Mouse (Mus musculus) heart, embryonic 16.5 days (tissue): ENCODE measurements around the gene Oxct2a. TPM values are rescaled to one million over a fixed set of nuclear protein-coding genes. Genes with fewer than 3 reads are reported as not detected.

Source experiments
- ATAC-seq: fragments of 200-750 bp; cut with Nextera tagmentation; replicated peaks from 2 replicates; pipeline ENCODE4 v1.8.0; 2017; ENCODE audit warnings: moderate number of reproducible peaks; ENCODE audit not compliant: insufficient read depth, low FRiP score; ENCODE audit errors: extremely low read depth
- H3K27ac ChIP-seq: fragments of 300-500 bp; sonication (generic); 2 replicates; pipeline ENCODE4 v1.5.1; 2014; ENCODE audit warnings: mild to moderate bottlenecking, low read length, control low read depth, moderate library complexity
- H3K27me3 ChIP-seq: fragments of 300-500 bp; sonication (generic); 2 replicates; pipeline ENCODE4 v1.6.1; 2014; ENCODE audit warnings: low read length, mixed read lengths; ENCODE audit not compliant: control insufficient read depth, insufficient read depth
- H3K36me3 ChIP-seq: fragments of 300-500 bp; sonication (generic); 2 replicates; pipeline ENCODE4 v1.6.1; 2014; ENCODE audit not compliant: control insufficient read depth, insufficient read depth
- H3K4me1 ChIP-seq: fragments of 300-500 bp; sonication (generic); 2 replicates; pipeline ENCODE4 v1.6.1; 2014; ENCODE audit warnings: low read length, mixed read lengths; ENCODE audit not compliant: control insufficient read depth, insufficient read depth
- H3K4me2 ChIP-seq: fragments of 300-500 bp; sonication (generic); 2 replicates; pipeline ENCODE4 v1.6.1; 2014; ENCODE audit warnings: low read depth, mild to moderate bottlenecking, control low read depth, low read length
- H3K4me3 ChIP-seq: fragments of 300-500 bp; sonication (generic); 2 replicates; pipeline ENCODE4 v1.5.1; 2014; ENCODE audit warnings: mild to moderate bottlenecking, control low read depth, low read length
- H3K9ac ChIP-seq: fragments of 300-500 bp; sonication (generic); 2 replicates; pipeline ENCODE4 v1.6.1; 2014; ENCODE audit warnings: low read length, control low read depth
- H3K9me3 ChIP-seq: fragments of 300-500 bp; sonication (generic); replicated peaks from 2 replicates; pipeline ENCODE4 v1.6.1; 2016; ENCODE audit warnings: low read length; ENCODE audit not compliant: control insufficient read depth
- WGBS: fragments of 180-500 bp; shearing (Covaris S2); extraction: QIAGEN DNeasy Blood & Tissue Kit; methylation state at CpG from one replicate; pipeline ENCODE4 v1.1.7; 2014; 5-methylcytosine and 5-hydroxymethylcytosine counted together
- polyA plus RNA-seq: library from polyadenylated mRNA; unstranded; fragments of >200 nt; fragmentation: Nextera tagmentation; extraction: Ambion mirVana; gene quantifications from 2 replicates; pipeline ENCODE4 v1.2.1, GENCODE M21; 2015

Oxct2a gene
- polyA plus RNA-seq = not detected in 2 replicates

- H3K9me3 ChIP-seq = no peaks in the 10 kb centered on the region
- H3K9ac ChIP-seq = no peak within 1 kb of the TSS
- no peak for ATAC-seq
- H3K4me2 ChIP-seq = peak within 1 kb of the TSS; percentile 49
- peaks cover 7% of the 10 kb centered on the region; the same call in 1 of the 2 replicates for H3K4me1 ChIP-seq
- peak within 1 kb of the TSS; percentile 35 for H3K4me3 ChIP-seq
- no peak within 1 kb of the TSS for H3K27ac ChIP-seq
- no peaks in the 10 kb centered on the region for H3K36me3 ChIP-seq
- WGBS = 23% methylated on average over 13 of the region's 13 CpGs
- H3K27me3 ChIP-seq = peaks cover 11% of the 10 kb centered on the region
Measured at GRCm38 (mm10) chr4:123323534-123323933, at the start of gene Oxct2a. Oxct2a (minus strand) TSS chr4:123323634.

GRCm38 (mm10) chr4:123363555-123363954, 40.1 kb upstream of the Oxct2a start:
- no peak overlapping the region for H3K9ac ChIP-seq
- no peaks in the 10 kb centered on the region for H3K9me3 ChIP-seq
- no peaks in the 10 kb centered on the region for H3K4me1 ChIP-seq
- H3K36me3 ChIP-seq = peaks cover 78% of the 10 kb centered on the region
- no peak overlapping the region for H3K4me3 ChIP-seq
- H3K4me2 ChIP-seq = no peak overlapping the region
- H3K27me3 ChIP-seq = no peaks in the 10 kb centered on the region
- no peak overlapping the region for H3K27ac ChIP-seq
- 94% methylated on average over 4 of the region's 4 CpGs for WGBS
- no peak for ATAC-seq

GRCm38 (mm10) chr4:123360771-123361170, 37.3 kb upstream of the Oxct2a start:
- WGBS = 92% methylated on average over 12 of the region's 12 CpGs
- no peaks in the 10 kb centered on the region for H3K9me3 ChIP-seq
- ATAC-seq = no peak
- H3K27me3 ChIP-seq = no peaks in the 10 kb centered on the region
- H3K27ac ChIP-seq = no peak overlapping the region
- H3K4me2 ChIP-seq = no peak overlapping the region
- H3K36me3 ChIP-seq = peaks cover 71% of the 10 kb centered on the region
- no peak overlapping the region for H3K4me3 ChIP-seq
- H3K4me1 ChIP-seq = no peaks in the 10 kb centered on the region
- H3K9ac ChIP-seq = no peak overlapping the region

- no peak overlapping the region for H3K27ac ChIP-seq
- no peak for ATAC-seq
- peaks cover 74% of the 10 kb centered on the region for H3K36me3 ChIP-seq
- H3K4me1 ChIP-seq = no peaks in the 10 kb centered on the region
- no peak overlapping the region for H3K4me2 ChIP-seq
- H3K4me3 ChIP-seq = no peak overlapping the region
- 93% methylated on average over 7 of the region's 7 CpGs for WGBS
- no peak overlapping the region for H3K9ac ChIP-seq
- no peaks in the 10 kb centered on the region for H3K27me3 ChIP-seq
- H3K9me3 ChIP-seq = no peaks in the 10 kb centered on the region
Measured at GRCm38 (mm10) chr4:123358613-123359012, 35.2 kb upstream of the Oxct2a start.

- Histone ChIP-seq H3K4me3 (no peak overlapping the region), H3K9me3 (no peaks in the 10 kb centered on the region), H3K4me1 (no peaks in the 10 kb centered on the region), H3K9ac (no peak overlapping the region), H3K4me2 (no peak overlapping the region), H3K36me3 (peaks cover 69% of the 10 kb centered on the region), H3K27ac (no peak overlapping the region), H3K27me3 (no peaks in the 10 kb centered on the region)
- ATAC-seq = no peak
- 83% methylated on average over 8 of the region's 8 CpGs for WGBS
Measured at GRCm38 (mm10) chr4:123355941-123356340, 32.5 kb upstream of the Oxct2a start.

GRCm38 (mm10) chr4:123353271-123353877, 29.9 kb upstream of the Oxct2a start:
- Histone ChIP-seq H3K9ac (no peak overlapping the region), H3K4me1 (no peaks in the 10 kb centered on the region), H3K27ac (no peak overlapping the region), H3K36me3 (peaks cover 64% of the 10 kb centered on the region), H3K27me3 (no peaks in the 10 kb centered on the region), H3K4me2 (no peak overlapping the region), H3K4me3 (no peak overlapping the region), H3K9me3 (no peaks in the 10 kb centered on the region)
- 80% methylated on average over 10 of the region's 10 CpGs for WGBS
- ATAC-seq = no peak

GRCm38 (mm10) chr4:123343471-123343789, 20.0 kb upstream of the Oxct2a start:
- Histone ChIP-seq H3K4me1 (peaks cover 13% of the 10 kb centered on the region), H3K4me3 (peak overlapping the region; percentile 64), H3K9ac (peak overlapping the region; percentile 59; the same call in 1 of the 2 replicates), H3K4me2 (peak overlapping the region; percentile 87), H3K27me3 (peaks cover 31% of the 10 kb centered on the region), H3K36me3 (no peaks in the 10 kb centered on the region), H3K9me3 (no peaks in the 10 kb centered on the region), H3K27ac (no peak overlapping the region)
- ATAC-seq = no peak
- 3% methylated on average over 6 of the region's 6 CpGs for WGBS

GRCm38 (mm10) chr4:123342642-123343470, 19.4 kb upstream of the Oxct2a start, which contains the start of gene Bmp8a:
Bmp8a (minus strand) TSS chr4:123343252.
- ATAC-seq = peak; percentile 86
- Histone ChIP-seq H3K4me2 (peak within 1 kb of the TSS; percentile 87), H3K9me3 (no peaks in the 10 kb centered on the region), H3K36me3 (no peaks in the 10 kb centered on the region), H3K27ac (no peak within 1 kb of the TSS), H3K27me3 (peaks cover 31% of the 10 kb centered on the region), H3K9ac (peak within 1 kb of the TSS; percentile 59), H3K4me3 (peak within 1 kb of the TSS; percentile 64), H3K4me1 (peaks cover 13% of the 10 kb centered on the region)
- WGBS = under 1% methylated on average over 65 of the region's 65 CpGs

- peaks cover 31% of the 10 kb centered on the region for H3K27me3 ChIP-seq
- no peaks in the 10 kb centered on the region for H3K36me3 ChIP-seq
- peak overlapping the region; percentile 64 for H3K4me3 ChIP-seq
- H3K4me1 ChIP-seq = peaks cover 13% of the 10 kb centered on the region
- H3K9me3 ChIP-seq = no peaks in the 10 kb centered on the region
- H3K4me2 ChIP-seq = peak overlapping the region; percentile 87
- no peak overlapping the region for H3K27ac ChIP-seq
- 4% methylated on average over 43 of the region's 43 CpGs for WGBS
- ATAC-seq = no peak
- H3K9ac ChIP-seq = peak overlapping the region; percentile 59
Measured at GRCm38 (mm10) chr4:123342091-123342641, 18.7 kb upstream of the Oxct2a start.
